Mouse (Mus musculus): ENCODE data around the gene Kirrel3. TPM values are rescaled to one million over a fixed set of nuclear protein-coding genes. Genes with fewer than 3 reads are reported as not detected.
A peak's percentile ranks its signal among the peaks of the same experiment; 100 is the strongest.

Kirrel3 gene
- polyA plus RNA-seq, 1 experiment from 2014 or later, result 4.0 TPM

DNA sequence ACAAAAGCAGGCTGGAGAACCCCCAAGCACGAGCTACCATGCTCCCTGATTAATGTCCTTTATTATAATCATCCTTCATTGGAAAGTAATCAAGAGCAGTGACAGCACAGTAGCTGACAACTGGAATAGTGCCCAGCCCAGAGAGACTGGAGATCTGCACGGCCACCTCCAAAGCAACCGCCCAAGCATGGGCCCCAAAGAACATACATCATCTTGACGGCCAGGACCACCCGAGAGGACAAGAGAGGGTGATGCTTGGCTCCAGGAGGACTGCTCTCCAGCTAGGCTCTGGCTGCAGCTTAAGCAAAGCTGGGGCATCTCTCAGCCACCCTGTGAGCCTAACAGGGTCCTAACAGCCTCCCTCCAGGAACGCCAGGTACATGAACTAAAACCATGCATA, 482.1 kb downstream of the Kirrel3 start:
- H3K27me3 ChIP-seq (ENCODE audit: control insufficient read depth, insufficient read depth, low read length), result no peaks in the 10 kb centered on the region
- peak; percentile 57; the same call in 1 of the 2 replicates for ATAC-seq (ENCODE audit: low FRiP score, low TSS enrichment)
- WGBS, result 23% methylated on average over 6 of the region's 6 CpGs
- H3K4me1 ChIP-seq (ENCODE audit: control insufficient read depth, insufficient read depth, low read length), result peaks cover 8% of the 10 kb centered on the region; the same call in 1 of the 2 replicates
- H3K36me3 ChIP-seq (ENCODE audit: control insufficient read depth, insufficient read depth, low read length), result no peaks in the 10 kb centered on the region
- no peaks in the 10 kb centered on the region for H3K9me3 ChIP-seq (ENCODE audit: control insufficient read depth, low read length)
- no peak overlapping the region for H3K4me2 ChIP-seq (replicated peaks; ENCODE audit: low read depth, low read length)
- no peak overlapping the region for H3K4me3 ChIP-seq (ENCODE audit: low read length)
- H3K27ac ChIP-seq (ENCODE audit: low read depth, low read length), result no peak overlapping the region
- no peak overlapping the region for H3K9ac ChIP-seq (ENCODE audit: low read depth, low read length)

DNA sequence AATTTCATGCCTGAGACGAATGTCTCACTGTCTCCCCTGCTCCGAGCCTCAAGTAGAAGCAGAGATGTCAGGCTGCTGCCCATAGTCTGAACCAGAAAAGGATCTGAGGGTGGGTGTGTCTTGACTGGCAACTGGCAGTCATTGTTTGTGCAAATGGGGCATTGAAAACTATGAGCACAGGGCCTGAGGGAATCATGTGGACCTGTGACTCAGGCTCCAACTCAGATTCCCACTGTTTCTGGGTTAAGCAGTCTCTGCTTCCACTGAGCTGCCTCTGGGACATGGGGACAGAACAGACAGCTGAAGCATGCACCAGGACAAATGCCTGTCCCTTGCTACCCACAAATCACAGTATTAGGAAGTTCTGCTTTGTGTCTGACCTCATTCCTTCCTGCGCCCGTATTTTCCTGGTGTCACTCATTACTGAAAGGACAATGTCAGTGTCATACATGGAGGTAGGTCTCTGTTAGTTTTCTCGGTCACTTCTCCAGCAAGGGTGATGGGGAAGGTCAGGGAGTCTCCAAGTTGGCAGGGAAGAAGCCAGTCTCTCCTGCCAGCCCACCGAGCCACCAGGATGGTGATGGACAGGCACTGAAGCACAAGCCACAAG, 484.3 kb downstream of the Kirrel3 start:
- ATAC-seq (ENCODE audit: low FRiP score, low TSS enrichment), result no peak
- no peaks in the 10 kb centered on the region for H3K36me3 ChIP-seq (ENCODE audit: control insufficient read depth, insufficient read depth, low read length)
- 78% methylated on average over 6 of the region's 6 CpGs for WGBS

DNA sequence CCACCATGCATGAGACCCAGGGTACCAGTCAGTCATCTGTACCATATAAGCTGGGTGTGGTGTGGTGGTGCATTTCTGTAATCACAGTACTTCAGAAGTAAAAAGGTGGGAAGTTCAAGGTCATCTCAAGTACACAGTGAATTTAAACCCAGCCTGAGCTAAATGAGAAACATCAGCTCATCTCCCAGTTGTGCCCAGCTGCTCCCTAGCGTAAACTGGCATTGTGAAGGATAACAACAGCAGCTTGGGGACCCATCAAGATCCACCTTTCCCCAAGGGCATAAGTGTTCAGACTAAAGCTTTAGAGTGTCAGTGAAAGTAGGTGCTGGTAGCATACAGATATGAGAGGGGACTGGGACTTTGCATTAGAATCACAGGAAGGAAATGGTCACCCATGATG, 488.6 kb downstream of the Kirrel3 start:
- H3K9me3 ChIP-seq (ENCODE audit: control insufficient read depth, low read length), result no peaks in the 10 kb centered on the region
- H3K9ac ChIP-seq (ENCODE audit: low read depth, low read length), result no peak overlapping the region
- no peak overlapping the region for H3K4me2 ChIP-seq (replicated peaks; ENCODE audit: low read depth, low read length)
- H3K36me3 ChIP-seq (ENCODE audit: control insufficient read depth, insufficient read depth, low read length), result no peaks in the 10 kb centered on the region
- H3K27ac ChIP-seq (ENCODE audit: low read depth, low read length), result no peak overlapping the region
- H3K4me1 ChIP-seq (ENCODE audit: control insufficient read depth, insufficient read depth, low read length), result no peaks in the 10 kb centered on the region
- no peaks in the 10 kb centered on the region for H3K27me3 ChIP-seq (ENCODE audit: control insufficient read depth, insufficient read depth, low read length)
- no peak overlapping the region for H3K4me3 ChIP-seq (ENCODE audit: low read length)
- whole genome bisulfite sequencing, result 96% methylated on average over 1 of the region's 1 CpGs
- no peak for ATAC-seq (ENCODE audit: low FRiP score, low TSS enrichment)

More for the DNA sequence above, 484.3 kb downstream of the Kirrel3 start:
- H3K4me1 ChIP-seq (ENCODE audit: control insufficient read depth, insufficient read depth, low read length), result peaks cover 8% of the 10 kb centered on the region; the same call in 1 of the 2 replicates
- H3K4me2 ChIP-seq (replicated peaks; ENCODE audit: low read depth, low read length), result no peak overlapping the region
- H3K9ac ChIP-seq (ENCODE audit: low read depth, low read length), result no peak overlapping the region
- no peak overlapping the region for H3K4me3 ChIP-seq (ENCODE audit: low read length)
- no peak overlapping the region for H3K27ac ChIP-seq (ENCODE audit: low read depth, low read length)
- H3K27me3 ChIP-seq (ENCODE audit: control insufficient read depth, insufficient read depth, low read length), result no peaks in the 10 kb centered on the region
- no peaks in the 10 kb centered on the region for H3K9me3 ChIP-seq (ENCODE audit: control insufficient read depth, low read length)

DNA sequence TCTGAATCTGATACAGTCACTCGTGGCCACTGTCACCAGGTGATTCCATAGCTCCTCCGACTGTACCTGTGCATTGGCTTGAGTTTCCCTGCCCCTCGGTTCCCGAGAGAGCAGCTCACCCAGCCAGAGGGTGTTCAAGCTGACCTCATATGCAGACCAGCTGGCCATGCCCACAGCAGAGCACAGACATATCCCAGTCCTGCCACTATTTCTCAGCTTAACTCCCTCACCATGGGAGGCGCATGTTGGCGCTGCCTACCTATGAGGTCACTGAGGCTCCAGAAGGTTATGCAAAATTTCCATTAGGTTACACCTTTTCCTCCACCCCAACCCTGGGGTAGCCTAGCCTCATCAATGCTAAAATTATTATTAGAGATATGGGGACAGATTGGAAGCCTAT, 489.6 kb downstream of the Kirrel3 start:
- no peaks in the 10 kb centered on the region for H3K36me3 ChIP-seq (ENCODE audit: control insufficient read depth, insufficient read depth, low read length)
- H3K9ac ChIP-seq (ENCODE audit: low read depth, low read length), result no peak overlapping the region
- H3K4me3 ChIP-seq (ENCODE audit: low read length), result no peak overlapping the region
- no peak overlapping the region for H3K4me2 ChIP-seq (replicated peaks; ENCODE audit: low read depth, low read length)
- H3K27ac ChIP-seq (ENCODE audit: low read depth, low read length), result no peak overlapping the region
- no peaks in the 10 kb centered on the region for H3K4me1 ChIP-seq (ENCODE audit: control insufficient read depth, insufficient read depth, low read length)
- no peaks in the 10 kb centered on the region for H3K9me3 ChIP-seq (ENCODE audit: control insufficient read depth, low read length)
- no peaks in the 10 kb centered on the region for H3K27me3 ChIP-seq (ENCODE audit: control insufficient read depth, insufficient read depth, low read length)
- no peak for ATAC-seq (ENCODE audit: low FRiP score, low TSS enrichment)
- WGBS, result 90% methylated on average over 6 of the region's 6 CpGs

DNA sequence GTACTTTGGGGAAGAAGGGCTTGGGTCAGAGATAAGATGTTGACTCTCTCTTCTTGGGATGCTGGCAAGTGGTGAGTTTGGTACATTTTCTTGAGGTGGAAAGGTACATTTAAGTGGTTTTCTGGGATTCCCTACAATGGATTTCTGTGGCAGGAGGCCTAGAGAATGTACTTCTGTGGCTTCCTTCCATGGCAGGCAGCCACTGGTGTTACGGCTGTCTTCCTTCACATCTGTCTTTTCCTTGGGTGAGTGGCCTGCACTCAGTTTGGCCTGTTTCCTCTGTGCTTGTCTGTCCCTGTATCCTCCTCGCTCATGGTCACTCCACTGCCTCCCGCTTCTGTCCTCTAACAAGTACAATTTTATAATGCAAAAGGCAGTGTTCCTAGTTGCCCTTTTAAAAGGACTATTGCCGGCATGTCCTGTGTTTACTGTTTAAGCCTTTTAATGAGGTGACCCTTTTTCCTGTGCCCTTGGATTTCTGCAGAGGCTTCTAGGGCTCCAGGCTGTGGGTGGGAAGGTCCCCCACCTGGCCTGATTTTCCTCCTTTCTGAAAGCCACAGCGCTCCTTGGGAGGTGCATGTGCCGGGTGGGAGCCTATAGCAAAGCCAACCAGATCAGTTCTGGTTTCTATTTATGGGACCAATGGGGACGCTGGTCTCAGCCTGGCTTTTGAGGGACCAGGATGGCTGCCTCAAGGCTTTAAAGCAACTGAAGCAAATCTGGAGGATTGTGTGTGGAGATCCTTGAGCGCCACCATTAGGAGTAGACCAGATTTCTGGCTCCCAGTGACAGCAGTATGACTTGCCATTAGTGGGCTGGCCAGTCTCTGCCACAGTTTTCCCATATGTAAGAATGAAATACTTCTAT, 491.1 kb downstream of the Kirrel3 start:
- WGBS, result 72% methylated on average over 8 of the region's 8 CpGs
- Histone ChIP-seq H3K4me2 (replicated peaks; ENCODE audit: low read depth, low read length) (no peak overlapping the region), H3K4me1 (ENCODE audit: control insufficient read depth, insufficient read depth, low read length) (no peaks in the 10 kb centered on the region), H3K9ac (ENCODE audit: low read depth, low read length) (no peak overlapping the region), H3K36me3 (ENCODE audit: control insufficient read depth, insufficient read depth, low read length) (no peaks in the 10 kb centered on the region), H3K27ac (ENCODE audit: low read depth, low read length) (no peak overlapping the region), H3K9me3 (ENCODE audit: control insufficient read depth, low read length) (no peaks in the 10 kb centered on the region), H3K27me3 (ENCODE audit: control insufficient read depth, insufficient read depth, low read length) (no peaks in the 10 kb centered on the region), H3K4me3 (ENCODE audit: low read length) (no peak overlapping the region)
- no peak for ATAC-seq (ENCODE audit: low FRiP score, low TSS enrichment)

DNA sequence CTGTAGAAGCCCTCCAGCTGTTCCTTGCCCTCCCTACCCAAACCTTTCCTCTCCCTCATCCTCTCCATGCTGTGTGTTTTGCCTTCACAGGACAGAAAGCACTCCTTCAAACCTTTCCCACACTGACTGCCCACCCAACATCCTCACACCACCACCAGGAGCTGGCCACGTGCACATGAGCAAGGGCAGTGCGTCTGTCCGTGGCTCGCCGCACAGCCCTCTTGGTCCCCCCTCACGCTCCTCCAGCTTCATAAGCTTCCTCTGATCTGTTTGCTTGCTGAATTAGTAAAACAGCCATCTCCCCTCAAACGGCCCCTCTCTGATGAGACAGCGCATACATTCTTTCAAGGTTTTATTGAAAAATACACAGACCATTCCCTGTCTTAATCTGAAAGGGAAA, 492.0 kb downstream of the Kirrel3 start:
- H3K9ac ChIP-seq (ENCODE audit: low read depth, low read length), result no peak overlapping the region
- H3K4me3 ChIP-seq (ENCODE audit: low read length), result no peak overlapping the region
- no peaks in the 10 kb centered on the region for H3K9me3 ChIP-seq (ENCODE audit: control insufficient read depth, low read length)
- H3K27ac ChIP-seq (ENCODE audit: low read depth, low read length), result no peak overlapping the region
- H3K4me1 ChIP-seq (ENCODE audit: control insufficient read depth, insufficient read depth, low read length), result no peaks in the 10 kb centered on the region
- H3K4me2 ChIP-seq (replicated peaks; ENCODE audit: low read depth, low read length), result no peak overlapping the region
- H3K36me3 ChIP-seq (ENCODE audit: control insufficient read depth, insufficient read depth, low read length), result no peaks in the 10 kb centered on the region
- WGBS, result 42% methylated on average over 8 of the region's 8 CpGs
- H3K27me3 ChIP-seq (ENCODE audit: control insufficient read depth, insufficient read depth, low read length), result no peaks in the 10 kb centered on the region
- no peak for ATAC-seq (ENCODE audit: low FRiP score, low TSS enrichment)

DNA sequence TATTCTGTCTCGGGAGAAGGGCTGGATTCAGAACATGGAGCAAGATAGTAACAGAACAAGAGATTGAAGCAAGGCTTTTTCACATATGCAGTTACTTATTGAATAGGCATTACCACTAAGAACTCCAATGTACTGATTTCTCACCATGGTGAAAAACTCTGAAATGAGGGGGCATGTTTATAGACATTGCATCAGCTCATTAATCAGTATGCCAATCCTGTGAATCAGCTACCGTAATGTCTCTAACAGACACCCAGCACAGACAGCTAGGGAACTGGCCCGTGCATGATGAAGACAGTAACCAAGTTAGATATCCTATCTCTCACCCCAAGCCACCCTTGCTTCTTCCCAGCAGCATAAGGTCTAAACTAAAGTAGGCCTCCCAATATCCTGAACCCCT, 492.5 kb downstream of the Kirrel3 start:
- Histone ChIP-seq H3K27ac (ENCODE audit: low read depth, low read length) (no peak overlapping the region), H3K9me3 (ENCODE audit: control insufficient read depth, low read length) (no peaks in the 10 kb centered on the region), H3K4me1 (ENCODE audit: control insufficient read depth, insufficient read depth, low read length) (no peaks in the 10 kb centered on the region), H3K27me3 (ENCODE audit: control insufficient read depth, insufficient read depth, low read length) (no peaks in the 10 kb centered on the region), H3K9ac (ENCODE audit: low read depth, low read length) (no peak overlapping the region), H3K36me3 (ENCODE audit: control insufficient read depth, insufficient read depth, low read length) (no peaks in the 10 kb centered on the region), H3K4me3 (ENCODE audit: low read length) (no peak overlapping the region), H3K4me2 (replicated peaks; ENCODE audit: low read depth, low read length) (no peak overlapping the region)
- WGBS, result 66% methylated on average over 3 of the region's 3 CpGs
- no peak for ATAC-seq (ENCODE audit: low FRiP score, low TSS enrichment)

DNA sequence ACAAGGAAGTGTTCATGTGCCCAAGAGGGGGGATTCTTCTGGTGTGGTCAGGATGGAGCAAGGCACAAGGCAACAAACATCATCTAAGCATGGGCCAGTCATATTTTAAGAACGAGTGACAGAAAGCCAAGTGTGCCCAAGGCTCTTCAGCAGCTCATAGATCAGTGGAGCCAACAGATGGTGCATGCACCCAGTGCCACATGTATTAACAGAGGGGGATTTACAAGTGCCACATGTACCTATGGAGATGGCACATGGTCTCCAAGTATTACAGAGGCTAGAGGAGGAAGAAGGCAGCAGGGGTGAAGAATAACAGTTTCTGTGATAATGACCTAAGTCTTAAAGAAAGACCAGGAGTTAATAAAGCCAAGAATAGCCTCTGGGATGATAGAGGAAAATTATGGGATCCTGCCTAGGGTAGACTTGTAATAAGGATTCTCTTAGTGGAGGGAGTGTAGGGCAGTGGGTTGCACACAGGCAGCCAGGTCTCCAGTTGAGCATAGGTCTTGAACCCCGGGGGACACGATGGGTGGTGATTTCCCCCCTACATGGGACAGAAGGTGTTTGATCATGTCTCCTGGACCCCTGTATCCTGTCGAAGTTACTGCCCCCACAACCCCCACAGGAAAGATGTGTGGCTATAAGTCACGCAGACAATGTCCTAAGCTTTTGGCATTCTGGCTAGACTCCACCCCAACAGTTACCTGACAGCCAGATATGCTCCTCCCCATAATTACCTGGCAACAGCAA, 495.0 kb downstream of the Kirrel3 start:
- H3K4me3 ChIP-seq (ENCODE audit: low read length), result no peak overlapping the region
- H3K27ac ChIP-seq (ENCODE audit: low read depth, low read length), result no peak overlapping the region
- H3K4me1 ChIP-seq (ENCODE audit: control insufficient read depth, insufficient read depth, low read length), result no peaks in the 10 kb centered on the region
- H3K9me3 ChIP-seq (ENCODE audit: control insufficient read depth, low read length), result no peaks in the 10 kb centered on the region
- 86% methylated on average over 5 of the region's 5 CpGs for WGBS
- H3K4me2 ChIP-seq (replicated peaks; ENCODE audit: low read depth, low read length), result no peak overlapping the region
- ATAC-seq (ENCODE audit: low FRiP score, low TSS enrichment), result no peak
- H3K9ac ChIP-seq (ENCODE audit: low read depth, low read length), result no peak overlapping the region
- no peaks in the 10 kb centered on the region for H3K36me3 ChIP-seq (ENCODE audit: control insufficient read depth, insufficient read depth, low read length)
- no peaks in the 10 kb centered on the region for H3K27me3 ChIP-seq (ENCODE audit: control insufficient read depth, insufficient read depth, low read length)
